ENCODE assay signal across 8 mouse cellular contexts in the genomic region with DNA sequence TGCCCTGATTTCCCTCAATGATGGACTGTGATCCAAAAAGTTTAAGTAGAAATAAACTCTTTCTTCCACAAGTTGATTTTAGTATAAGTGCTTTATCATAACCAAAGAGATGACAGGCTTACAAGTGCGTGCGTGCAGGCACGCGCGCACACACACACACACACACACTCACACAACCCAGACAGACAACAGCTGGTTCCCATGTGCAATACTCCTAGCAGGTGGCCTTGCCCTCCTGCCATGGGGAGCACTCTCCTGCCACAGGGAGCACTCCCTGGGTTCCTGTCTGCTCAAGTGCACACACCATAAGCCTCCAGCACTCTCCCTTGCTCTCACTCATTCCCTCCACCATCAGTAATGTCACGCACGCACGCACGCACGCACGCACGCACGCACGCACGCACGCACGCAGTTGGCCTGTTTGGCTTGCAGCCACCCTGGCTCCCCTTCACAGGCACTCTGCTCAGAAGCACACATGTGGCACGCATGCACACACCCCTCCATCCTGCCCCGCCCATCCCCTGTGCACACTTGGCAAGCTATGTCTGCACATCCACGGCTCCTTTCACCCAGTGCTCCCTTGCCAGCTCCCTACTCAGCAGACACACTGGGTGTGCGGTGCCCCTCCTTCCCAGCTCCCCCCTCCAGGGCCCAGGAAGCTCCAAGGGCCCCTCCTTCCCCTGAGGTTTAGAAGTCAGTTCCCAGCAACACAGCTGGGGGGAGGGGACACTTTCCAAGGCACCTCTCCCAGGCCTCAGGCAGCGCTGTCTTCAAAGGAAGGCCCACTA. TPM values are rescaled to one million over a fixed set of nuclear protein-coding genes. Genes with fewer than 3 reads are reported as not detected.
DNase-seq lines count a peak whose midpoint lies in the region; ATAC-seq and TF ChIP-seq lines count a peak whose summit lies in the region.

No protein-coding gene starts in this region.

- no peak overlapping the region for H3K4me3 ChIP-seq in intestine, embryonic 15.5 days (replicated peaks)
- H3K4me3 ChIP-seq in intestine, postnatal 0 days (ENCODE audit: low read depth, low read length): no peak overlapping the region
- no peak overlapping the region for H3K4me3 ChIP-seq in ES-E14 (ENCODE audit: insufficient read depth in 1 of 2, low read depth in 1 of 2, low read length in 2 of 2, poor library complexity in 1 of 2, severe bottlenecking in 1 of 2)
- H3K4me3 ChIP-seq in forebrain, embryonic 13.5 days: no peak overlapping the region

- no peak for TF ChIP-seq CTCF in intestine, postnatal 0 days (IDR thresholded peaks at IDR 0.05; ENCODE audit: low read depth)

- H3K4me1 ChIP-seq in intestine, embryonic 15.5 days (replicated peaks): peaks cover 82% of the 10 kb centered on the region
- H3K4me1 ChIP-seq in intestine, postnatal 0 days (replicated peaks; ENCODE audit: control insufficient read depth, insufficient read depth, low read length): peaks cover 32% of the 10 kb centered on the region
- peaks cover 2 to 77% of the 10 kb centered on the region in 2 experiments for H3K4me1 ChIP-seq in ES-E14 (ENCODE audit: control insufficient read depth in 2 of 2, insufficient read depth in 2 of 2, low read length in 2 of 2, poor library complexity in 1 of 2)
- H3K4me1 ChIP-seq in forebrain, embryonic 13.5 days: peaks cover 95% of the 10 kb centered on the region

- peak; percentile 69 for DNase-seq in ES-E14 (ENCODE audit: low read depth, low spot score)
- peak; percentile 57 for DNase-seq in lung, postnatal 36 days
- DNase-seq in urinary bladder, postnatal 25 days (ENCODE audit: low spot score): no peak
- no peak for DNase-seq in cerebellum, postnatal 25 days
- no peak for DNase-seq in embryo, embryonic 10.5 days (ENCODE audit: low spot score)

- H3K27ac ChIP-seq in intestine, embryonic 15.5 days: 0 out of 2 replicates have a peak overlapping the region, but pooled peaks have one; percentile 7
- H3K27ac ChIP-seq in intestine, postnatal 0 days (ENCODE audit: low read depth, low read length): no peak overlapping the region
- no peak overlapping the region for H3K27ac ChIP-seq in ES-E14 (ENCODE audit: insufficient read depth, low read depth, low read length, poor library complexity, severe bottlenecking)
- H3K27ac ChIP-seq in forebrain, embryonic 13.5 days: peak overlapping the region; percentile 98

- WGBS in intestine, embryonic 15.5 days: 69% methylated on average over 22 of the region's 22 CpGs
- WGBS in intestine, postnatal 0 days: 73% methylated on average over 22 of the region's 22 CpGs
- WGBS in forebrain, embryonic 13.5 days: 69% methylated on average over 22 of the region's 22 CpGs

- H3K9ac ChIP-seq in intestine, embryonic 15.5 days: no peak overlapping the region
- H3K9ac ChIP-seq in intestine, postnatal 0 days (ENCODE audit: low read depth, low read length): no peak overlapping the region
- no peak overlapping the region for H3K9ac ChIP-seq in ES-E14 (ENCODE audit: insufficient read depth, low read depth, low read length, poor library complexity, severe bottlenecking)
- no peak overlapping the region for H3K9ac ChIP-seq in forebrain, embryonic 13.5 days

- no peaks in the 10 kb centered on the region for H3K36me3 ChIP-seq in intestine, embryonic 15.5 days
- H3K36me3 ChIP-seq in intestine, postnatal 0 days (ENCODE audit: control insufficient read depth, insufficient read depth): no peaks in the 10 kb centered on the region; the same call in 1 of the 2 replicates
- 0 out of 2 replicates have a peak, but pooled peaks cover 3% of the 10 kb centered on the region for H3K36me3 ChIP-seq in ES-E14 (ENCODE audit: control insufficient read depth, insufficient read depth, low read length, poor library complexity, severe bottlenecking)
- H3K36me3 ChIP-seq in forebrain, embryonic 13.5 days (ENCODE audit: poor library complexity, severe bottlenecking): no peaks in the 10 kb centered on the region

- H3K27me3 ChIP-seq in intestine, embryonic 15.5 days (replicated peaks): no peaks in the 10 kb centered on the region
- H3K27me3 ChIP-seq in intestine, postnatal 0 days (replicated peaks; ENCODE audit: control insufficient read depth, insufficient read depth, low read length): no peaks in the 10 kb centered on the region
- no peaks in the 10 kb centered on the region for H3K27me3 ChIP-seq in forebrain, embryonic 13.5 days

- in situ Hi-C loops in ES-E14 (cut with MboI; ENCODE audit: low sequenced_read_pairs in 2 of 2, unreplicated experiment in 2 of 2): no loop called here

- H3K4me2 ChIP-seq in intestine, embryonic 15.5 days (replicated peaks): peak overlapping the region; percentile 57; the same call in 1 of the 2 replicates
- H3K4me2 ChIP-seq in intestine, postnatal 0 days (replicated peaks; ENCODE audit: low read depth): no peak overlapping the region
- peak overlapping the region; percentile 4; the same call in 1 of the 2 replicates for H3K4me2 ChIP-seq in forebrain, embryonic 13.5 days

- H3K9me3 ChIP-seq in intestine, embryonic 15.5 days: no peaks in the 10 kb centered on the region
- H3K9me3 ChIP-seq in intestine, postnatal 0 days (ENCODE audit: control insufficient read depth): no peaks in the 10 kb centered on the region
- H3K9me3 ChIP-seq in ES-E14 (ENCODE audit: control insufficient read depth, insufficient read depth, low read depth, low read length): no peaks in the 10 kb centered on the region
- H3K9me3 ChIP-seq in forebrain, embryonic 13.5 days (replicated peaks): no peaks in the 10 kb centered on the region

- ATAC-seq in intestine, embryonic 15.5 days: 0 out of 2 replicates have a peak, but pooled peaks have one; percentile 2
- no peak for ATAC-seq in intestine, postnatal 0 days
- no peak for ATAC-seq in forebrain, embryonic 13.5 days

TF ChIP-seq in ES-E14, 5 proteins besides CTCF, POLR2A, EP300 and RAD21:
- TF ChIP-seq CHD2 (IDR thresholded peaks at IDR 0.05; ENCODE audit: low read depth, low read length): no peak
- TF ChIP-seq HCFC1 (IDR thresholded peaks at IDR 0.05; ENCODE audit: borderline replicate concordance, insufficient read depth, low read length): no peak
- TF ChIP-seq ZC3H11A (IDR thresholded peaks at IDR 0.05; ENCODE audit: borderline replicate concordance, low read depth, low read length): no peak
- no peak for TF ChIP-seq MAFK (IDR thresholded peaks at IDR 0.05; ENCODE audit: insufficient read depth, low read depth, low read length)
- TF ChIP-seq ZNF384 (IDR thresholded peaks at IDR 0.05; ENCODE audit: low read depth, low read length): no peak
TF ChIP-seq in ES-E14: peak in this region for 0.

RNA-seq across cellular contexts. Expression of a gene that starts 22.4 kb away (rescaled TPM):
- polyA plus RNA-seq in intestine, embryonic 15.5 days (2015; fragmentation: Nextera tagmentation; extraction: Ambion mirVana): 19.9 and 20.0 TPM in 2 replicates
- polyA plus RNA-seq in intestine, postnatal 0 days (2015; fragmentation: Nextera tagmentation; extraction: Ambion mirVana): 7.1 and 7.6 TPM in 2 replicates
- 19.8 and 19.9 TPM in 2 replicates for total RNA-seq in ES-E14 (2012; rRNA removed)
- polyA plus RNA-seq in forebrain, embryonic 13.5 days (2015; fragmentation: Nextera tagmentation; extraction: Ambion mirVana): 25.6 and 27.3 TPM in 2 replicates

Comparison
In these comparisons a context has a peak if more than half of its experiments do, and no peak if none do; other contexts are left out.
1. H3K27ac ChIP-seq: peak in intestine, embryonic 15.5 days (single experiment) and forebrain, embryonic 13.5 days (single experiment); none in intestine, postnatal 0 days (single experiment) and ES-E14 (single experiment).
2. DNase-seq: peak in ES-E14 (single experiment) and lung, postnatal 36 days (single experiment); none in urinary bladder, postnatal 25 days (single experiment), cerebellum, postnatal 25 days (0 of 2) and embryo, embryonic 10.5 days (single experiment).